Mouse (Mus musculus) adrenal gland, postnatal 36 days (tissue): ENCODE results near the gene Fut2. TPM values are rescaled to one million over a fixed set of nuclear protein-coding genes. Genes with fewer than 3 reads are reported as not detected.

Source experiments
- DNase-seq, 2 experiments: peaks; one replicate each; pipeline ENCODE4 v3.0.0; 2021; ENCODE audit warnings: mixed read lengths in 1 of 2
- total RNA-seq, 2 experiments: library from RNA; stranded (reverse); gene quantifications; 2 replicates each; pipeline ENCODE4 v1.2.3; 2021

Fut2 gene
- total RNA-seq, 2 experiments from 2014 or later = 0.17 TPM; not detected in 1

GRCm38 (mm10) chr7:45605704-45606289, 60.4 kb downstream of the Fut2 start:
- DNase-seq = peak; percentile 50 to 53

GRCm38 (mm10) chr7:45598960-45599879, 67.0 kb downstream of the Fut2 start:
- DNase-seq = no peak

Other genes with a start within 250 kb of the Fut2 start
- not detected for gene Lhb, start 245.6 kb downstream of the Fut2 start, total RNA-seq
- 10 to 100 TPM; 41.7 to 43.9 TPM for gene Gys1, start 231.6 kb downstream of the Fut2 start, total RNA-seq
- gene Ruvbl2, start 228.3 kb downstream of the Fut2 start, total RNA-seq = 10 to 100 TPM; 50.3 to 56.3 TPM
- gene Ftl1, start 206.5 kb downstream of the Fut2 start, total RNA-seq = 1,000 to 10,000 TPM in 1 of 2 experiments, 100 to 1,000 TPM in 1; 896 to 1,448 TPM
- gene Bax, start 199.5 kb downstream of the Fut2 start, total RNA-seq = 10 to 100 TPM; 60.1 to 64.5 TPM
- gene Tulp2, start 184.5 kb downstream of the Fut2 start, total RNA-seq = 1 to 10 TPM in 1 of 2 experiments, under 1 TPM in 1; 0.86 to 2.1 TPM
- gene Gm45808, start 179.6 kb downstream of the Fut2 start, total RNA-seq = 10 to 100 TPM; 39.2 to 52.3 TPM
- gene Dhdh, start 177.6 kb downstream of the Fut2 start, total RNA-seq = 10 to 100 TPM; 57.8 to 75.6 TPM
- 100 to 1,000 TPM; 263 to 267 TPM for gene Nucb1, start 156.0 kb downstream of the Fut2 start, total RNA-seq
- 10 to 100 TPM; 45.7 to 68.4 TPM for gene Ppp1r15a, start 140.1 kb downstream of the Fut2 start, total RNA-seq
- gene Plekha4, start 140.1 kb downstream of the Fut2 start, total RNA-seq = 1 to 10 TPM; 3.5 to 4.2 TPM
- 1 to 10 TPM in 1 of 2 experiments, under 1 TPM in 1; 0.56 to 1.2 TPM for gene Hsd17b14, start 111.5 kb downstream of the Fut2 start, total RNA-seq
- 100 to 1,000 TPM; 165 to 289 TPM for gene Bcat2, start 96.2 kb downstream of the Fut2 start, total RNA-seq
- gene Fgf21, start 50.9 kb downstream of the Fut2 start, total RNA-seq = under 1 TPM in 1 of 2 experiments, not detected in 1; 0.33 TPM
- not detected for gene Fut1, start 49.1 kb downstream of the Fut2 start, total RNA-seq
- gene Izumo1, start 44.6 kb downstream of the Fut2 start, total RNA-seq = under 1 TPM; 0.16 to 0.20 TPM
- gene Rasip1, start 38.9 kb downstream of the Fut2 start, total RNA-seq = 10 to 100 TPM; 18.7 to 26.0 TPM
- gene Mamstr, start 26.4 kb downstream of the Fut2 start, total RNA-seq = 10 to 100 TPM in 1 of 2 experiments, 1 to 10 TPM in 1; 3.0 to 11.0 TPM
- gene Ntn5, start 17.6 kb upstream of the Fut2 start, total RNA-seq = under 1 TPM; 0.23 to 0.83 TPM
- under 1 TPM; 0.23 to 0.99 TPM for gene Sec1, start 28.0 kb upstream of the Fut2 start, total RNA-seq
- 10 to 100 TPM in 1 of 2 experiments, 1 to 10 TPM in 1; 8.6 to 10.2 TPM for gene Car11, start 33.4 kb upstream of the Fut2 start, total RNA-seq
- gene Dbp, start 38.7 kb upstream of the Fut2 start, total RNA-seq = 100 to 1,000 TPM; 125 to 262 TPM
- 1,000 to 10,000 TPM; 1,050 to 1,062 TPM for gene Rpl18, start 49.1 kb upstream of the Fut2 start, total RNA-seq
- 10 to 100 TPM; 35.5 to 35.6 TPM for gene Sphk2, start 51.6 kb upstream of the Fut2 start, total RNA-seq
- gene Fam83e, start 54.8 kb upstream of the Fut2 start, total RNA-seq = under 1 TPM; 0.36 to 0.46 TPM
- not detected for gene Spaca4, start 59.4 kb upstream of the Fut2 start, total RNA-seq
- gene Lmtk3, start 117.3 kb upstream of the Fut2 start, total RNA-seq = 1 to 10 TPM; 6.1 to 8.5 TPM
- 1 to 10 TPM; 1.1 to 1.4 TPM for gene Sult2b1, start 118.3 kb upstream of the Fut2 start, total RNA-seq
- 100 to 1,000 TPM; 121 to 125 TPM for gene Cyth2, start 148.2 kb upstream of the Fut2 start, total RNA-seq
- under 1 TPM; 0.16 to 0.53 TPM for gene Kcnj14, start 158.4 kb upstream of the Fut2 start, total RNA-seq
- gene Grwd1, start 164.6 kb upstream of the Fut2 start, total RNA-seq = 10 to 100 TPM; 27.1 to 36.0 TPM
- gene Kdelr1, start 206.4 kb upstream of the Fut2 start, total RNA-seq = 100 to 1,000 TPM; 137 to 140 TPM
- gene Grin2d, start 212.0 kb upstream of the Fut2 start, total RNA-seq = 1 to 10 TPM in 1 of 2 experiments, under 1 TPM in 1; 0.63 to 1.2 TPM
- gene Syngr4, start 230.3 kb upstream of the Fut2 start, total RNA-seq = under 1 TPM in 1 of 2 experiments, not detected in 1; 0.36 TPM
- 10 to 100 TPM; 55.1 to 66.5 TPM for gene Tmem143, start 230.5 kb upstream of the Fut2 start, total RNA-seq